Mouse (Mus musculus): ENCODE measurements around the gene Vcl. TPM values are rescaled to one million over a fixed set of nuclear protein-coding genes. Genes with fewer than 3 reads are reported as not detected.

The Vcl gene
- polyA plus RNA-seq, 1 experiment from 2014 or later = 36.4 TPM

GRCm38 (mm10) chr14:21075751-21076500 is 146.7 kb downstream of the Vcl start:
- H3K4me2 ChIP-seq = peak overlapping the region; percentile 75
- WGBS = under 1% methylated on average over 59 of the region's 59 CpGs
- H3K4me1 ChIP-seq = peaks cover 22% of the 10 kb centered on the region
- H3K9me3 ChIP-seq = no peaks in the 10 kb centered on the region
- peak; percentile 97 for ATAC-seq (ENCODE audit: insufficient number of reproducible peaks, insufficient read depth, low FRiP score, low TSS enrichment, low read depth)
- peak overlapping the region; percentile 88 for H3K27ac ChIP-seq
- peak overlapping the region; percentile 68 for H3K4me3 ChIP-seq
- H3K27me3 ChIP-seq = no peaks in the 10 kb centered on the region
- H3K9ac ChIP-seq = peak overlapping the region; percentile 85
- no peaks in the 10 kb centered on the region for H3K36me3 ChIP-seq

DNA sequence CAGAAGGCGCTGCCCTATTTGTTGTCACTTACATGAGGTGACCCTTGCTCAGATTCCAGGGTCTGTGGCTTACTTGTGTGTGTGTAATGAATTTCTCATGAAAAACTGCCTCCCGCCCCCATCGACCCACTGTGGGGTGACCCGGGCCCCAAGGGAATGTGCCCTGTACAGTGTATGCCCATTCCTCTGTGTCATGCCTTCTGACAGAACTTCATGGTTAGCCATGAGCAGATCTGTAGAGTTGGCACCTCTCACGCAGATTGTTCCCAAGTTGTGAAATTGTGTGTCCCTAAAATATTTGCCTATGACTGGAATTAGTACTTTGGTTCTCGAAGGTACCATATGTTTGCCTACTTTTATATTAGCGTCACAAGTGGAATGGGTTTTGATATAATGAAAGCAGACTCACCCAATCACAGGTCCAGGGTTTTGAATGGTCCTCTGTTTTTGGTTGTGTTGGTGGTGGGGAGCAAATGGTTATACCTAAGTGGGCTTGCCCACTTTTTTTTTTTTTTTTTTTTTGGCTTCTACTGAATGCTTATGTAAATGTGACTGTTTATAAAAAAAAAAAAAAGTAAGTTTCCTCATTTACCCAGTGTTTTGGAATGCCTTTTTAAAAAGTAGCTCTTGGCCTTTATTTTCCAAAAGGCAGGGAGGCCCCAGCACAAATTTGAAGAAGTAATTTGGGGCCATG is 147.4 kb downstream of the Vcl start:
- Histone ChIP-seq H3K4me3 (peak overlapping the region; percentile 68), H3K4me2 (peak overlapping the region; percentile 75), H3K27me3 (no peaks in the 10 kb centered on the region), H3K9ac (peak overlapping the region; percentile 85), H3K9me3 (no peaks in the 10 kb centered on the region), H3K36me3 (no peaks in the 10 kb centered on the region), H3K27ac (no peak overlapping the region), H3K4me1 (peaks cover 22% of the 10 kb centered on the region)
- ATAC-seq (ENCODE audit: insufficient number of reproducible peaks, insufficient read depth, low FRiP score, low TSS enrichment, low read depth) = no peak
- 36% methylated on average over 7 of the region's 7 CpGs for WGBS

DNA sequence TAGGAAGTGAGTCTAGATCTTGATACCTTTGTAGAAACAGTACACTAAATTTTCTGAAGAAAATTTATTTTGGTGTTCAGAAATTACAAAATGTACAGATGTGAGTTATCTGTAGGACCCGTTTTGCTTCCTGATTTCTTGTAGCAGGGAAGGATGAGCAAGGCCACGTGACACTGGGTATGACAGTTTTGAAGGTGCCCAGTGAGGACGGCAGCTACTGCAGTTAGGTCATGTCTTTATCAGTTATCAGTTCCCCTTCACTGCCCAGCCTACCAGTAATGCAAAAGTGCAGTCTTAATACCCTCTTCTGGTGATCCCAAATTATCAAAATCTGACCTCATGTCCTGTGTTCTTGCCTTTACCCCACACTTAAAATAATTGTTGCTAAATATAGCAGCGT is 148.7 kb downstream of the Vcl start:
- WGBS = 87% methylated on average over 4 of the region's 4 CpGs

DNA sequence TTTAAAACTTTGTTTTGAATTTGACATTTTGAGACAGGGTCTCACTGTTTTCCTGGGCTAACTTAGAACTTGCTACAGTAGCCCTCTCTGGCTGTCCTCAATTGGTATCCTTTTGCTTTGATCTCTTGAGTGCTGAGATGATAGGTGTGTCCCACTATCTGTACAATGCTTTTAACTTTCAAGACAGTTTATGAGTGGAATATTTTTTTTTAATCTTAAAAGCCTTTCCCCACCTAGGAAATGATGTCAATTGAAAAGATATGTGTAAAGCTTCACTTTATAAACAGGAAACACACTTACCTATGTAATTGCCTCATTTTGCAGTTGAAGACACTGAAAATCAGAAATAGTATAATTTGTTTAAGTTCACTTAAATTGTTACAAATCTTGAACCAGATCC is 149.3 kb downstream of the Vcl start:
- H3K27ac ChIP-seq = no peak overlapping the region
- peaks cover 22% of the 10 kb centered on the region for H3K4me1 ChIP-seq
- no peak overlapping the region for H3K4me2 ChIP-seq
- no peaks in the 10 kb centered on the region for H3K27me3 ChIP-seq
- no peak for ATAC-seq (ENCODE audit: insufficient number of reproducible peaks, insufficient read depth, low FRiP score, low TSS enrichment, low read depth)
- H3K4me3 ChIP-seq = no peak overlapping the region
- H3K9ac ChIP-seq = no peak overlapping the region
- H3K36me3 ChIP-seq = no peaks in the 10 kb centered on the region
- no peaks in the 10 kb centered on the region for H3K9me3 ChIP-seq

More for the DNA sequence above, 148.7 kb downstream of the Vcl start:
- no peaks in the 10 kb centered on the region for H3K9me3 ChIP-seq
- H3K27ac ChIP-seq = no peak overlapping the region
- no peak overlapping the region for H3K4me2 ChIP-seq
- no peaks in the 10 kb centered on the region for H3K36me3 ChIP-seq
- H3K4me1 ChIP-seq = peaks cover 22% of the 10 kb centered on the region
- H3K9ac ChIP-seq = no peak overlapping the region
- no peak overlapping the region for H3K4me3 ChIP-seq
- ATAC-seq (ENCODE audit: insufficient number of reproducible peaks, insufficient read depth, low FRiP score, low TSS enrichment, low read depth) = no peak
- no peaks in the 10 kb centered on the region for H3K27me3 ChIP-seq

DNA sequence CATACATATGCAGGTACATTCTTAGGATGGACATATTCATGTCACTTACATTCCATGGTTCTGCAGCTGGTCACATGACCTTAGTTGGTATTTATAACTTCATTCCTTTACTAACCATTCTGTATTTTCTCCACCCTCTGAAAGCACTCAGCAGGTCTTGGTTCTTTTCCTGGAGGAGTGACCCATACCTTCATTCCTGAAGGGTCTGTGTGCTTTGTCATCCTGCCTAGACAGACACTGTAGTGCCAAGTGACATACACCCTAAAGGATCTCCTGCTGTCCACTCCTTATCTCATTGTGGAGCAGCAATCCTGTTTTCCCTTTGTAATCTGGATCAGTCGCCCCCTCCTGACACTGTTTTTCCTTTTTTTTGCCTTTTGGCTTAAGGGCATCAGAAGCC is 153.6 kb downstream of the Vcl start:
- Histone ChIP-seq H3K27ac (no peak overlapping the region), H3K36me3 (no peaks in the 10 kb centered on the region), H3K27me3 (no peaks in the 10 kb centered on the region), H3K9ac (no peak overlapping the region), H3K4me1 (peaks cover 26% of the 10 kb centered on the region), H3K9me3 (no peaks in the 10 kb centered on the region), H3K4me2 (no peak overlapping the region), H3K4me3 (no peak overlapping the region)
- WGBS = 44% methylated on average over 1 of the region's 1 CpGs
- no peak for ATAC-seq (ENCODE audit: insufficient number of reproducible peaks, insufficient read depth, low FRiP score, low TSS enrichment, low read depth)

Other genes with a start within 250 kb of the Vcl start
- 25.1 and 26.2 TPM in 2 replicates for gene Fut11, start 234.4 kb upstream of the Vcl start, polyA plus RNA-seq (2015; fragmentation: Nextera tagmentation; extraction: Ambion mirVana)
- gene Chchd1, start 226.4 kb upstream of the Vcl start, polyA plus RNA-seq (2015; fragmentation: Nextera tagmentation; extraction: Ambion mirVana) = 193 and 219 TPM in 2 replicates
- gene Zswim8, start 221.8 kb upstream of the Vcl start, polyA plus RNA-seq (2015; fragmentation: Nextera tagmentation; extraction: Ambion mirVana) = 45.1 and 49.6 TPM in 2 replicates
- 27.5 and 28.5 TPM in 2 replicates for gene Ndst2, start 194.8 kb upstream of the Vcl start, polyA plus RNA-seq (2015; fragmentation: Nextera tagmentation; extraction: Ambion mirVana)
- gene Camk2g, start 135.3 kb upstream of the Vcl start, polyA plus RNA-seq (2015; fragmentation: Nextera tagmentation; extraction: Ambion mirVana) = 62.6 and 75.3 TPM in 2 replicates
- gene Plau, start 92.7 kb upstream of the Vcl start, polyA plus RNA-seq (2015; fragmentation: Nextera tagmentation; extraction: Ambion mirVana) = 2.3 and 2.4 TPM in 2 replicates
- gene Ap3m1, start 123.1 kb downstream of the Vcl start, polyA plus RNA-seq (2015; fragmentation: Nextera tagmentation; extraction: Ambion mirVana) = 69.4 and 81.7 TPM in 2 replicates
- 162 and 168 TPM in 2 replicates for gene Adk, start 123.2 kb downstream of the Vcl start, polyA plus RNA-seq (2015; fragmentation: Nextera tagmentation; extraction: Ambion mirVana)

All from embryonic facial prominence, embryonic 13.5 days (tissue).